Comparison of ENCODE assay signal across 13 mouse cellular contexts in genomic region chr12:16161947-16162346, GRCm38 (mm10).
"Had no signal": no experiment of that assay in that cellular context is flagged by ENCODE, and none has a peak within 500 bp of the region (broad histone marks: within the 10 kb centered on the region; RNA-seq: fewer than 3 reads in every experiment).

No protein-coding gene starts in this region.

- H3K9me3 ChIP-seq: kidney, embryonic 15.5 days; limb, embryonic 12.5 days; liver, embryonic 13.5 days; lung, embryonic 15.5 days; midbrain, embryonic 12.5 days; neural tube, embryonic 13.5 days had no signal

- H3K4me2 ChIP-seq: kidney, embryonic 15.5 days; limb, embryonic 12.5 days; liver, embryonic 13.5 days; lung, embryonic 15.5 days; midbrain, embryonic 12.5 days; neural tube, embryonic 13.5 days had no signal

- H3K27ac ChIP-seq: kidney, embryonic 15.5 days; limb, embryonic 12.5 days; liver, embryonic 13.5 days; lung, embryonic 15.5 days; midbrain, embryonic 12.5 days; neural tube, embryonic 13.5 days had no signal

- H3K4me1 ChIP-seq: kidney, embryonic 15.5 days; limb, embryonic 12.5 days; liver, embryonic 13.5 days; lung, embryonic 15.5 days; midbrain, embryonic 12.5 days; neural tube, embryonic 13.5 days had no signal

- H3K36me3 ChIP-seq: kidney, embryonic 15.5 days; limb, embryonic 12.5 days; liver, embryonic 13.5 days; lung, embryonic 15.5 days; midbrain, embryonic 12.5 days; neural tube, embryonic 13.5 days had no signal

- H3K9ac ChIP-seq: kidney, embryonic 15.5 days; limb, embryonic 12.5 days; liver, embryonic 13.5 days; liver, postnatal 0 days; lung, embryonic 15.5 days; midbrain, embryonic 12.5 days; neural tube, embryonic 13.5 days had no signal

- DNase-seq: kidney, postnatal 14 days; layer of hippocampus, postnatal 36 days; liver; liver, embryonic 13.5 days; liver, postnatal 0 days; retina, postnatal 1 day; thymus, postnatal 36 days had no signal

- H3K4me3 ChIP-seq: kidney, embryonic 15.5 days; limb, embryonic 12.5 days; liver, embryonic 13.5 days; lung, embryonic 15.5 days; midbrain, embryonic 12.5 days; neural tube, embryonic 13.5 days had no signal

- H3K27me3 ChIP-seq: kidney, embryonic 15.5 days; limb, embryonic 12.5 days; liver, embryonic 13.5 days; lung, embryonic 15.5 days; midbrain, embryonic 12.5 days; neural tube, embryonic 13.5 days had no signal

- ATAC-seq: liver, postnatal 0 days; midbrain, embryonic 16.5 days had no signal
